Mouse (Mus musculus) liver, embryonic 15.5 days (tissue): ENCODE data around the gene Gm37240. TPM values are rescaled to one million over a fixed set of nuclear protein-coding genes. Genes with fewer than 3 reads are reported as not detected.

Source experiments
- ATAC-seq: fragments of 200-750 bp; cut with Nextera tagmentation; 2 replicates; pipeline ENCODE4 v1.8.0; 2017; ENCODE audit warnings: moderate number of reproducible peaks, mild to moderate bottlenecking, moderate library complexity; ENCODE audit not compliant: insufficient read depth
- H3K27ac ChIP-seq: fragments of 300-500 bp; sonication (generic); replicated peaks from 2 replicates; pipeline ENCODE4 v1.5.1; 2015; ENCODE audit warnings: mild to moderate bottlenecking, inconsistent platforms
- H3K27me3 ChIP-seq: fragments of 300-500 bp; sonication (generic); 2 replicates; pipeline ENCODE4 v1.6.1; 2015; ENCODE audit warnings: mild to moderate bottlenecking, inconsistent platforms
- H3K36me3 ChIP-seq: fragments of 300-500 bp; sonication (generic); replicated peaks from 2 replicates; pipeline ENCODE4 v1.6.1; 2015; ENCODE audit warnings: moderate library complexity, mild to moderate bottlenecking, inconsistent platforms
- H3K4me1 ChIP-seq: fragments of 300-500 bp; sonication (generic); replicated peaks from 2 replicates; pipeline ENCODE4 v1.6.1; 2015; ENCODE audit warnings: inconsistent platforms
- H3K4me2 ChIP-seq: fragments of 300-500 bp; sonication (generic); 2 replicates; pipeline ENCODE4 v1.6.1; 2015; ENCODE audit warnings: moderate library complexity, mild to moderate bottlenecking, inconsistent platforms
- H3K4me3 ChIP-seq: fragments of 300-500 bp; sonication (generic); replicated peaks from 2 replicates; pipeline ENCODE4 v1.5.1; 2015; ENCODE audit warnings: mild to moderate bottlenecking, inconsistent platforms
- H3K9ac ChIP-seq: fragments of 300-500 bp; sonication (generic); 2 replicates; pipeline ENCODE4 v1.6.1; 2015; ENCODE audit warnings: moderate library complexity, mild to moderate bottlenecking, inconsistent platforms
- H3K9me3 ChIP-seq: fragments of 300-500 bp; sonication (generic); replicated peaks from 2 replicates; pipeline ENCODE4 v1.6.1; 2016; ENCODE audit warnings: inconsistent platforms
- WGBS: fragments of 180-500 bp; shearing (Covaris S2); methylation state at CpG from one replicate; pipeline ENCODE4 v1.1.7; 2015; ENCODE audit warnings: mixed read lengths; ENCODE audit not compliant: insufficient replicate concordance; 5-methylcytosine and 5-hydroxymethylcytosine counted together
- polyA plus RNA-seq: library from polyadenylated mRNA; unstranded; fragments of >200 nt; fragmentation: Nextera tagmentation; extraction: Ambion mirVana; gene quantifications from 2 replicates; pipeline ENCODE4 v1.2.1, GENCODE M21; 2015

The Gm37240 gene
- polyA plus RNA-seq, 1 experiment from 2014 or later = 0.24 TPM

DNA sequence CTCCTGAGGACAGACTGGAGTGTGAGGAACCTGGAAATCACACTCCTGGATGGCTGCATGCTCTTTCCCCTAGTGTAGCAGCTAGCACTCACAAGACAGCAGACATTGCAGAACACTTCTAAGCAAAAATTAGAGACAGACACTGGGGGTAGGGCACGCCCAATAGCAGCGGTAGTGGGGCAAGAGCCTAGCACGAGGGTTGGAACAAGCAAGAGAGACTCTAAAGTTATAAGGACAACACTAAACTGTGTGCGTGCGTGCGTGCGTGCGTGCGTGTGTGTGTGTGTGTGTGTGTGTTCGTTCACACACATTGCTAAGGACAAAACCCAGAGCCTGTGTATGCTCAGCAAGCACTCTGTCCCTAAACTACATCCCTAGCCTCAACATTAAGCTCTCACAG lies 1386.8 kb downstream of the Gm37240 start:
- H3K9ac ChIP-seq = no peak overlapping the region
- H3K4me3 ChIP-seq = no peak overlapping the region
- no peak overlapping the region for H3K4me2 ChIP-seq
- H3K9me3 ChIP-seq = no peaks in the 10 kb centered on the region
- H3K36me3 ChIP-seq = peaks cover 3% of the 10 kb centered on the region; the same call in 1 of the 2 replicates
- WGBS = 86% methylated on average over 10 of the region's 10 CpGs
- no peak overlapping the region for H3K27ac ChIP-seq
- no peaks in the 10 kb centered on the region for H3K27me3 ChIP-seq
- peaks cover 6% of the 10 kb centered on the region for H3K4me1 ChIP-seq
- ATAC-seq = no peak

DNA sequence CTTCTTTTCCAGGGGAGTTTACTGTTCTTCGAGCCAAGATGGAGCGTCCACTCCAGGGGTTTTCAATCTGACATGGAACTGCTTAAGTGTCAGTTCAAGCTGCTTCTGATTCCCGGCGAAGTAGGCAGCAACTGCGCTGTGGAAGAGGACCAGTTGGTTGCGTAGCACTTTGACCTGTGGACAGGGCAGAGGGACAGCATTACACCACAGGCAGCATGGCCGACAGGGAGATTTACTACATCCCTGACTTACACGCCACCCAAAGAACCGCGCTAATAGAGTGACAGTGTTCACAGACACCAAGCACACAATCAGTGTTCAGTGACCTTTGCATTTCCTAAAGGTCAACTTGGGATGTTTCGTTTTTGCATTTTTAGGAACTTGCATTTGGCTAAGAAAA lies 1389.6 kb downstream of the Gm37240 start:
- 77% methylated on average over 11 of the region's 11 CpGs for WGBS

DNA sequence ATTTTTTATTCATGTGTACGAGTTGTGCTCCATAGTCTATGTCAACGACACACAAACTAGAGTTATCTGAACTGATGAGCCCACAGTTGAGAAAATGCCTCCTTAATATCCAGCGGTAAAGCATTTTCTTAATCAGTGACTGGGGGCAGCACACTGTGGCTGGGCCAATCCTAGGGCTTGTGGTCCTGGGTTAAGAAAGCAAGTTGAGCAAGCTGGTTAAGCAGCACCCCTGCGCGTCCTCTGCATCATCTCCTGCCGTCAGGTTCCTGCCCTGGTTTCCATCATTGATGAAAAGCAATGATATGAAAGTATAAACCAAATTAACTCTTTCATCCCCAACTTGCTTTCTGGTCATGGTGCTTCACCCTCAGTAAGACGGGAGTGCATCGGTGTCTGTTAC lies 1394.7 kb downstream of the Gm37240 start:
- Histone ChIP-seq H3K9ac (no peak overlapping the region), H3K27me3 (no peaks in the 10 kb centered on the region), H3K4me3 (no peak overlapping the region), H3K4me1 (no peaks in the 10 kb centered on the region; the same call in 1 of the 2 replicates), H3K27ac (no peak overlapping the region), H3K9me3 (no peaks in the 10 kb centered on the region), H3K4me2 (no peak overlapping the region), H3K36me3 (0 out of 2 replicates have a peak, but pooled peaks cover 3% of the 10 kb centered on the region)
- 77% methylated on average over 8 of the region's 8 CpGs for WGBS
- no peak for ATAC-seq

More for the DNA sequence above, 1389.6 kb downstream of the Gm37240 start:
- ATAC-seq = no peak; the same call in 1 of the 2 replicates
- Histone ChIP-seq H3K27me3 (no peaks in the 10 kb centered on the region), H3K4me3 (no peak overlapping the region), H3K36me3 (0 out of 2 replicates have a peak, but pooled peaks cover 3% of the 10 kb centered on the region), H3K27ac (no peak overlapping the region), H3K9me3 (no peaks in the 10 kb centered on the region), H3K4me2 (no peak overlapping the region), H3K4me1 (no peaks in the 10 kb centered on the region; the same call in 1 of the 2 replicates), H3K9ac (no peak overlapping the region)

DNA sequence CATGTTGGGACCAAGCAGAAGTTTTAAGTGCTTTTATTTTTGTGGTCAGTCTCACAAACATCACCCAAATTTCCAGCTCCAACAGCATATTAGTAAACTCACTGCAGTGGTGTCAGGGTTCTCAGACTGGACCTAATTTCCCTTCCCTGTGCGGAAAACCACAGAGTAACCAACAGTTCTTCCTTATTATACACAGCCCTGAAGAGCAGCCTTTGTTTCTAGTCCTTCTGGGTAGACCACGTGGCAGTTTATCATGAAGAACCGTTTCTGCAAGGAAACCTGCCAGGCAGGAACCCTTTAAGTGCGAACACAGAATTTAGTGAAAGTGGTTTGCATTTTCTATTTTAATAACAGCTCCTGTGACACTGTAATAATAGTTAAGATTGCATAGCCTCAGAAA lies 1395.2 kb downstream of the Gm37240 start:
- ATAC-seq = no peak
- no peaks in the 10 kb centered on the region for H3K36me3 ChIP-seq
- WGBS = 31% methylated on average over 4 of the region's 4 CpGs

GRCm38 (mm10) chr3:84488716-84489115 lies 1398.6 kb downstream of the Gm37240 start:
- ATAC-seq = no peak

More for the DNA sequence above, 1395.2 kb downstream of the Gm37240 start:
- H3K4me3 ChIP-seq = no peak overlapping the region
- no peaks in the 10 kb centered on the region for H3K9me3 ChIP-seq
- H3K4me2 ChIP-seq = no peak overlapping the region
- H3K4me1 ChIP-seq = no peaks in the 10 kb centered on the region; the same call in 1 of the 2 replicates
- H3K9ac ChIP-seq = no peak overlapping the region
- H3K27me3 ChIP-seq = no peaks in the 10 kb centered on the region
- H3K27ac ChIP-seq = no peak overlapping the region

GRCm38 (mm10) chr3:84484891-84485290 lies 1402.4 kb downstream of the Gm37240 start:
- Histone ChIP-seq H3K9ac (no peak overlapping the region), H3K9me3 (no peaks in the 10 kb centered on the region), H3K27ac (no peak overlapping the region), H3K4me3 (no peak overlapping the region), H3K27me3 (peaks cover 32% of the 10 kb centered on the region), H3K36me3 (no peaks in the 10 kb centered on the region), H3K4me2 (no peak overlapping the region), H3K4me1 (peaks cover 22% of the 10 kb centered on the region)
- ATAC-seq = no peak
- 60% methylated on average over 3 of the region's 3 CpGs for WGBS

More at GRCm38 (mm10) chr3:84488716-84489115, 1398.6 kb downstream of the Gm37240 start:
- Histone ChIP-seq H3K27ac (no peak overlapping the region), H3K4me1 (no peaks in the 10 kb centered on the region; the same call in 1 of the 2 replicates), H3K9me3 (no peaks in the 10 kb centered on the region), H3K9ac (no peak overlapping the region), H3K4me3 (no peak overlapping the region), H3K36me3 (no peaks in the 10 kb centered on the region), H3K27me3 (no peaks in the 10 kb centered on the region), H3K4me2 (no peak overlapping the region)
- 70% methylated on average over 6 of the region's 6 CpGs for WGBS

DNA sequence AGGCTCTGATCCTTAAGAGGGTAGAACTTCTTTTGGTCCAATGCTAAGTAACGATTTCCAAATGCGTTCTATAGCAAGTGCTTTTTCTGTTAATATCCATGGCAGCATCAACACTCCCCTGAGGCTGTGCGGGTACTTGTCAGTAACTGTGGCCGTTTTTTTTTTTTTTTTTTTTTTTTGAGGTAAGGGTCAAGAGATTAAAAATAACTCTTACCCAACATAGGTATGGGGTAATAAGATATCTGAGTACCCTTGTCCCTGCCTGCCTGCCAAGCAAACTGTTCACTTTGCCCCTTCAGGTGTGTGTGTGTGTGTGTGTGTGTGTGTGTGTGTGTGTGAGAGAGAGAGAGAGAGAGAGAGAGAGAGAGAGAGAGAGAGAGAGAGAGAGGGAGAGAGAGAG lies 1403.0 kb downstream of the Gm37240 start:
- peaks cover 28% of the 10 kb centered on the region for H3K4me1 ChIP-seq
- no peak overlapping the region for H3K4me3 ChIP-seq
- no peak for ATAC-seq
- 61% methylated on average over 4 of the region's 4 CpGs for WGBS
- no peak overlapping the region for H3K9ac ChIP-seq
- peaks cover 37% of the 10 kb centered on the region for H3K27me3 ChIP-seq
- H3K9me3 ChIP-seq = no peaks in the 10 kb centered on the region
- H3K4me2 ChIP-seq = no peak overlapping the region
- H3K36me3 ChIP-seq = no peaks in the 10 kb centered on the region
- no peak overlapping the region for H3K27ac ChIP-seq

DNA sequence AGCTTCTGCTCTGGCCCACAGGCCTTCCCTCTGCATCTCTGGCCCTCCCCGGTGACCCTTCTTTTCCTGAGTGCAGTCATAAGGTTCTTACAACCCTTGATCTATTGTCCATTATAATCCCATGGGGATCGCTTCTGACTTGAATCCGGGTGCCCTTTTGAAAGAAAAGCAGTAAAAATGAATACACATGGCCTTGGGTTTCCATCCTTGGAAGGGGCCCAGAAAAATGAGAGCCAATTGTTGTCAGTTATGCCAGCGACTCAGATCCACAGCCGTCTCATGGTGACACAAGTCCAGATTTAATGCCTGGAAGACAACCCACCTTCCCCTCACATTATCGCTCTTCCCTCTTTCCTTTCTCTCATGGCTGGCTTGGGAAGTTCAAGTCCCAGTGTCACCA lies 1405.2 kb downstream of the Gm37240 start:
- no peak overlapping the region for H3K4me2 ChIP-seq
- H3K9ac ChIP-seq = no peak overlapping the region
- H3K27me3 ChIP-seq = peaks cover 59% of the 10 kb centered on the region
- no peak overlapping the region for H3K4me3 ChIP-seq
- H3K9me3 ChIP-seq = no peaks in the 10 kb centered on the region
- no peak for ATAC-seq
- no peaks in the 10 kb centered on the region for H3K36me3 ChIP-seq
- peaks cover 33% of the 10 kb centered on the region for H3K4me1 ChIP-seq
- WGBS = 86% methylated on average over 6 of the region's 6 CpGs
- no peak overlapping the region for H3K27ac ChIP-seq

DNA sequence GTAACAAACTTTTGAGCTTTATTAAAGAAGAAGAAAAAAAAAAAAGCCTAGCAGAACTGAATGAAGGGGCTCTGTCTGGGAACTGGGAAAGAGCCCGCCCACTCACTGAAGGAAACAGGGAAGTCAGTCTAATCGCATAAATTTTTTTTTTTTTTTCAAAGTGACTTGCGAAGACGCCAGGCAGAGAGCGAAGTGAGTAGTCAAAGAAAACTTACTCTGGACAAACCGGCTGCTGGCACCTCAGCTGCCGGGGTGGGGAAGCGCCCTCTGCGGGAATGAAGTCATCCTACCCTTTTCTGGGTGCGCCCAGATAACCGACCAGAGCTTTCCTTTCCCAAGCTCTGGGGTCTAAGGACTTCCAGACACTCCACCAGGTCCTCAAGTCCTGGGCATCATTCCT lies 1406.2 kb downstream of the Gm37240 start:
- Histone ChIP-seq H3K4me1 (peaks cover 43% of the 10 kb centered on the region), H3K9ac (peak overlapping the region; percentile 93)
- WGBS = 3% methylated on average over 11 of the region's 11 CpGs

GRCm38 (mm10) chr3:84480006-84480897 lies 1407.1 kb downstream of the Gm37240 start, which contains the start of gene Fhdc1:
Gene Fhdc1, minus strand, starts transcription at chr3:84480429.
- ATAC-seq = peak; percentile 62
- Histone ChIP-seq H3K4me2 (peak within 1 kb of the TSS; percentile 94), H3K9ac (peak within 1 kb of the TSS; percentile 93), H3K4me3 (peak within 1 kb of the TSS; percentile 82), H3K36me3 (peaks cover 17% of the 10 kb centered on the region), H3K27me3 (peaks cover 65% of the 10 kb centered on the region), H3K27ac (peak within 1 kb of the TSS; percentile 88), H3K4me1 (peaks cover 52% of the 10 kb centered on the region), H3K9me3 (no peaks in the 10 kb centered on the region)
- under 1% methylated on average over 82 of the region's 82 CpGs for WGBS

More for the DNA sequence above, 1406.2 kb downstream of the Gm37240 start:
- no peak for ATAC-seq
- peaks cover 8% of the 10 kb centered on the region for H3K36me3 ChIP-seq
- no peaks in the 10 kb centered on the region for H3K9me3 ChIP-seq
- peaks cover 61% of the 10 kb centered on the region for H3K27me3 ChIP-seq
- peak overlapping the region; percentile 82 for H3K4me3 ChIP-seq
- peak overlapping the region; percentile 88 for H3K27ac ChIP-seq
- H3K4me2 ChIP-seq = peak overlapping the region; percentile 94

DNA sequence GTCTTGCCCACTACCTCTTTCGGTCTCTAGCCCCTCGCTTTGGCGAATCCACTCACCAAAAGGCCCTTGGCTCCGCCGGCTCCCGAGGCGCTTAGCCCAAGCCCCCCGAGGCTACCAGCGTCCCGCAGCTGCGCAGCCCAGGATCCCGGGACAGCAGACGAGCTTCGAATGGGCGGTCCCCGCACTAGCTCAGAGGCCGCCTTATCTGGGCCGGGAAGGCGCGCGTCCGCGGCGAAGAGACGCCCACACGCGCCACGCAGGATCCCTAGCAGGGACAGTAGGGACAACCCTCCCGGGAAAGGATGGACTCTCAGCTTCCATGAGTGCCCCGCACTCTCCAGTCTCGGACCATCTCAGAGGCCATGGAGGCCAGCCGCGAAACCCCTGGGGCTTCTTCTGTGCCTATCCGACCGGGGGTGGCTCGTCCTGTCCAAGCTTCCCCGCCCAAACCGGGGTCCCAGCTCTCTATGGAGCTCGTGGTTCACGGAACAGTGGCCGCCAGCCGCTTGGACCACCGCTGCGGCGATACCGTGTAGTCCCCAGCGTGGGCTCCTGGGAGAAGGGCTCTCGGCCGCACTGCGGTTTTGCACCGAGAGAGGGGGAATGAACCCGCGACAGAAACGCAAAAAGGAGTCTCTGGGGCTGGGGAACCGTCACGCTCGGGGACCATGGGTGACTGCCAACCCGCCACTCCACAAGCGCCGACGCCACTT lies 1407.9 kb downstream of the Gm37240 start:
- Histone ChIP-seq H3K4me3 (peak overlapping the region; percentile 82), H3K36me3 (peaks cover 25% of the 10 kb centered on the region), H3K27ac (peak overlapping the region; percentile 88), H3K27me3 (peaks cover 71% of the 10 kb centered on the region), H3K9ac (peak overlapping the region; percentile 93), H3K9me3 (no peaks in the 10 kb centered on the region), H3K4me1 (peaks cover 60% of the 10 kb centered on the region), H3K4me2 (peak overlapping the region; percentile 94)
- peak; percentile 83 for ATAC-seq
- under 1% methylated on average over 61 of the region's 61 CpGs for WGBS
